Mouse (Mus musculus): ENCODE results near the gene Fer.

DNA sequence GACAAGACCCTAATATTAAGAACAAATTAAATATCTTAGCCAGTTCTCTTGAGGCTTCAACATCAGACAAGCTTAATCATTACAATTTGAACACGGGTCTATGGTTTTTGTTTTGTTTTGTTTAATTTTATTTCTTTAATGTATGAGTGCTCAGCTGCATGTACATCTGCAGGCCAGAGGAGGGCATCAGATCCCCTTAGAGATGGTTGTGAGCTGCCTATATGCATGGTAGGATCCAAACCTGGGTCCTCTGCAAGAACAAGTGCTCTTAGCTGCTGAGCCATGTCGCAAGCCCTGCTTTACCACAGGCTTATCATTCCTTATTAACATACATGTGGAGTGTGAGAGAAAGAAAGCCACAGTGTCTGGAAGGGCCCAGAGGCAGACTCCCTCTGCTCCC is 163.6 kb downstream of the Fer start:
- TF ChIP-seq CTCF (IDR thresholded peaks at IDR 0.05; ENCODE audit: insufficient read depth, low read length) (peak; percentile 52), POLR2A (IDR thresholded peaks at IDR 0.05; ENCODE audit: borderline replicate concordance, extremely low read depth, low read depth, low read length) (no peak)
